Mouse (Mus musculus) E14TG2a.4 (cell line): ENCODE measurements around the gene Tigit.

Experiments
- H3K27me3 ChIP-seq: 2 replicates; pipeline ENCODE4 v1.6.1; 2014; ENCODE audit warnings: low read length, control low read depth; ENCODE audit not compliant: insufficient read depth
- H3K36me3 ChIP-seq: 2 replicates; pipeline ENCODE4 v1.6.1; 2014; ENCODE audit warnings: low read length, control low read depth; ENCODE audit not compliant: insufficient read depth
- H3K4me1 ChIP-seq: replicated peaks from 2 replicates; pipeline ENCODE4 v1.6.1; 2014; ENCODE audit warnings: low read depth, low read length, control low read depth
- H3K4me3 ChIP-seq: replicated peaks from 2 replicates; pipeline ENCODE4 v1.5.1; 2014; ENCODE audit warnings: mild to moderate bottlenecking, low read length
- H3K9me3 ChIP-seq: 2 replicates; pipeline ENCODE4 v1.6.1; 2014; ENCODE audit warnings: low read length, control low read depth
- CTCF ChIP-seq: conservative IDR thresholded peaks from 2 replicates; pipeline ENCODE4 v1.5.1; 2014; ENCODE audit warnings: low read length
- NANOG ChIP-seq: IDR thresholded peaks from 2 replicates; pipeline ENCODE4 v1.6.1; 2014; ENCODE audit warnings: borderline replicate concordance, low read length, mixed read lengths
- POU5F1 ChIP-seq: IDR thresholded peaks from 2 replicates; pipeline ENCODE4 v1.6.1; 2014; ENCODE audit warnings: low read length, borderline replicate concordance

Tigit gene

GRCm38 (mm10) chr16:43663978-43664579 lies at the start of gene Tigit:
Gene Tigit, minus strand, starts transcription at chr16:43664146.
- no peak within 1 kb of the TSS for H3K4me3 ChIP-seq
- peaks cover 2% of the 10 kb centered on the region; the same call in 1 of the 2 replicates for H3K27me3 ChIP-seq
- H3K9me3 ChIP-seq: no peaks in the 10 kb centered on the region
- H3K4me1 ChIP-seq: peaks cover 11% of the 10 kb centered on the region
- no peaks in the 10 kb centered on the region for H3K36me3 ChIP-seq
- TF ChIP-seq NANOG (no peak), POU5F1 (no peak), CTCF (no peak)

GRCm38 (mm10) chr16:43711361-43711760 lies 47.4 kb upstream of the Tigit start:
- Histone ChIP-seq H3K27me3 (0 out of 2 replicates have a peak, but pooled peaks cover 5% of the 10 kb centered on the region), H3K4me1 (peaks cover 13% of the 10 kb centered on the region), H3K36me3 (no peaks in the 10 kb centered on the region), H3K4me3 (no peak overlapping the region), H3K9me3 (peaks cover 3% of the 10 kb centered on the region; the same call in 1 of the 2 replicates)
- TF ChIP-seq CTCF: no peak
- TF ChIP-seq NANOG: no peak
- no peak for TF ChIP-seq POU5F1

- no peak for TF ChIP-seq POU5F1
- no peak for TF ChIP-seq NANOG
- TF ChIP-seq CTCF: no peak
- 0 out of 2 replicates have a peak, but pooled peaks cover 5% of the 10 kb centered on the region for H3K27me3 ChIP-seq
- H3K4me3 ChIP-seq: peak overlapping the region; percentile 66
- H3K4me1 ChIP-seq: peaks cover 13% of the 10 kb centered on the region
- peaks cover 3% of the 10 kb centered on the region; the same call in 1 of the 2 replicates for H3K9me3 ChIP-seq
- no peaks in the 10 kb centered on the region for H3K36me3 ChIP-seq
Measured at GRCm38 (mm10) chr16:43710651-43711050, 46.7 kb upstream of the Tigit start.

GRCm38 (mm10) chr16:43710134-43710475 lies 46.2 kb upstream of the Tigit start:
- peaks cover 3% of the 10 kb centered on the region; the same call in 1 of the 2 replicates for H3K9me3 ChIP-seq
- no peaks in the 10 kb centered on the region for H3K36me3 ChIP-seq
- H3K27me3 ChIP-seq: 0 out of 2 replicates have a peak, but pooled peaks cover 5% of the 10 kb centered on the region
- no peak for TF ChIP-seq POU5F1
- peak overlapping the region; percentile 66; the same call in 1 of the 2 replicates for H3K4me3 ChIP-seq
- H3K4me1 ChIP-seq: peaks cover 13% of the 10 kb centered on the region

- TF ChIP-seq POU5F1 (no peak), NANOG (no peak), CTCF (no peak)
- Histone ChIP-seq H3K36me3 (no peaks in the 10 kb centered on the region), H3K4me1 (peaks cover 13% of the 10 kb centered on the region), H3K9me3 (peaks cover 3% of the 10 kb centered on the region; the same call in 1 of the 2 replicates), H3K27me3 (0 out of 2 replicates have a peak, but pooled peaks cover 5% of the 10 kb centered on the region), H3K4me3 (no peak overlapping the region)
Measured at GRCm38 (mm10) chr16:43709432-43710133, 45.6 kb upstream of the Tigit start.

- H3K9me3 ChIP-seq: peaks cover 3% of the 10 kb centered on the region; the same call in 1 of the 2 replicates
- no peak overlapping the region for H3K4me3 ChIP-seq
- no peaks in the 10 kb centered on the region for H3K36me3 ChIP-seq
- peaks cover 13% of the 10 kb centered on the region for H3K4me1 ChIP-seq
- H3K27me3 ChIP-seq: 0 out of 2 replicates have a peak, but pooled peaks cover 5% of the 10 kb centered on the region
- TF ChIP-seq NANOG (no peak), CTCF (no peak), POU5F1 (no peak)
Measured at GRCm38 (mm10) chr16:43709062-43709413, 45.1 kb upstream of the Tigit start.

- no peaks in the 10 kb centered on the region for H3K36me3 ChIP-seq
- 0 out of 2 replicates have a peak, but pooled peaks cover 5% of the 10 kb centered on the region for H3K27me3 ChIP-seq
- peaks cover 3% of the 10 kb centered on the region; the same call in 1 of the 2 replicates for H3K9me3 ChIP-seq
- TF ChIP-seq NANOG: no peak
- TF ChIP-seq POU5F1: no peak
- TF ChIP-seq CTCF: no peak
- no peak overlapping the region for H3K4me3 ChIP-seq
- peaks cover 13% of the 10 kb centered on the region for H3K4me1 ChIP-seq
Measured at GRCm38 (mm10) chr16:43708335-43709061, 44.6 kb upstream of the Tigit start.

GRCm38 (mm10) chr16:43701765-43702504 lies 38.0 kb upstream of the Tigit start:
- Histone ChIP-seq H3K27me3 (no peaks in the 10 kb centered on the region), H3K36me3 (no peaks in the 10 kb centered on the region), H3K9me3 (no peaks in the 10 kb centered on the region), H3K4me1 (peaks cover 36% of the 10 kb centered on the region), H3K4me3 (no peak overlapping the region)
- no peak for TF ChIP-seq POU5F1
- TF ChIP-seq NANOG: no peak
- TF ChIP-seq CTCF: no peak
